ENCODE assay signal across 9 mouse cellular contexts in the genomic region with DNA sequence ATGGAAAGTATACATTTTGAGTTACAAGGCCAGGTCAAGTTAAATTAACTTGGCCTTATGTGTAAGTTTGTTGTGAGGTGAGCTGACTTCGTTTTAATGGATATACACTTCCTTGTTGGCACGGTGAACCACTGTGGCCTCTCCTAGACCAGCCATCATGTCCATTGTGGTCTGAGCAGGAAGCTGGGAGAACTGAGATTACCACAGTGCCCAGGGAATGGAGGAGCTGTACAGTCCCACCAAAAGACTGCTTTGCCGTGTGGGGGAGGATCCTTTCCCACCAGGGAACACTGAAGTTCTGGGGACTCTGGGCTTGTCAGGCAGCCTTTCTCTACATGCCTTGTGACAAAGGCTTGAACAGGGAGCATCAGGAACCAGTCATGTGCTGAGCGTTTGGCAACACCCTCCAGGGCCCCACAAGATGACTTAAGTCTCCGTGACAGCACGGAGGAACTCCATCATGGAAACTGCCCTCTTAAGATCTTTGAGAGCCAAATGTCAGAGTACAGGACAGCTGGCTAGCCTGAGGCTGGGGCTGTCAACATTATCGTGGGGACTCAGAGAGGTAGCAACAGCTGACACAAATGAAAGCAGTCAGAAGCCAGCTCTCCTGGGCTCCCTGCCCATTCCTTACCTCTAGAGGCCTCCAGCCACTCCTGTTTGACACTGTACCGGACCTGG. TPM values are rescaled to one million over a fixed set of nuclear protein-coding genes. Genes with fewer than 3 reads are reported as not detected.
DNase-seq lines count a peak whose midpoint lies in the region; TF ChIP-seq lines count a peak whose summit lies in the region.
"Had no signal": no experiment of that assay in that cellular context is flagged by ENCODE, and none has a peak within 500 bp of the region (broad histone marks: within the 10 kb centered on the region; RNA-seq: fewer than 3 reads in every experiment).

No protein-coding gene starts in this region.

- no peak overlapping the region for H3K4me2 ChIP-seq in myocyte (ENCODE audit: low read depth)

- intact Hi-C loops in left cerebral cortex, postnatal 4 days (cut with DNase I) = no loop called here
- intact Hi-C loops in left cerebral cortex, postnatal 14 days (cut with DNase I) = no loop called here

- peaks cover 100% of the 10 kb centered on the region for H3K36me3 ChIP-seq in hindbrain, embryonic 10.5 days
- H3K36me3 ChIP-seq in myocyte (ENCODE audit: control insufficient read depth, insufficient read depth) = peaks cover 8% of the 10 kb centered on the region

- H3K79me2 ChIP-seq in myocyte (ENCODE audit: control insufficient read depth, insufficient read depth) = no peaks in the 10 kb centered on the region

- 0 out of 2 replicates have a peak overlapping the region, but pooled peaks have one; percentile 29 for H3K27ac ChIP-seq in hindbrain, embryonic 10.5 days

- no peak for TF ChIP-seq POLR2A in myocyte (IDR thresholded peaks at IDR 0.05; ENCODE audit: insufficient read length, low read depth)

- H3K4me3 ChIP-seq in hindbrain, embryonic 10.5 days = no peak overlapping the region
- no peak overlapping the region for H3K4me3 ChIP-seq in myocyte

- peaks cover 18% of the 10 kb centered on the region for H3K4me1 ChIP-seq in hindbrain, embryonic 10.5 days (replicated peaks)

- 80% methylated on average over 8 of the region's 8 CpGs for WGBS in hindbrain, embryonic 10.5 days

- no peaks in the 10 kb centered on the region for H3K27me3 ChIP-seq in hindbrain, embryonic 10.5 days (ENCODE audit: insufficient read depth, poor library complexity, severe bottlenecking)
- no peaks in the 10 kb centered on the region for H3K27me3 ChIP-seq in myocyte (ENCODE audit: control insufficient read depth, insufficient read depth, insufficient read length)

- H3ac ChIP-seq in myocyte (ENCODE audit: control insufficient read depth, insufficient read length) = no peak overlapping the region

- H3K9me3 ChIP-seq in hindbrain, embryonic 10.5 days = peaks cover 13% of the 10 kb centered on the region; the same call in 1 of the 2 replicates

- peak; percentile 92 for DNase-seq in left cerebral cortex, postnatal 4 days
- DNase-seq in left cerebral cortex, postnatal 14 days (ENCODE audit: low spot score in 2 of 2) = no peak
- DNase-seq in cerebellum, adult 9-10 months = peak; percentile 78
- DNase-seq in hindbrain, embryonic 10.5 days (ENCODE audit: low spot score) = no peak
- DNase-seq in adrenal gland, postnatal 25 days = no peak
- no peak for DNase-seq in urinary bladder, postnatal 25 days (ENCODE audit: low spot score)
- DNase-seq in frontal cortex, postnatal 25 days (ENCODE audit: low spot score in 2 of 2) = no peak

TF ChIP-seq in myocyte, 11 proteins besides CTCF, POLR2A, EP300 and RAD21:
- no peak for TF ChIP-seq SRF (IDR thresholded peaks at IDR 0.05; ENCODE audit: control insufficient read depth, insufficient read length, low read depth)
- TF ChIP-seq TCF3 (IDR thresholded peaks at IDR 0.05; ENCODE audit: insufficient read length, low read depth) = peak; percentile 2
- no peak for TF ChIP-seq POLR2AphosphoS2 (IDR thresholded peaks at IDR 0.05; ENCODE audit: insufficient read length, low read depth)
- TF ChIP-seq MYOG (IDR thresholded peaks at IDR 0.05; ENCODE audit: control insufficient read depth in 1 of 3, insufficient read depth in 1 of 3, insufficient read length in 2 of 3, low read depth in 2 of 3) = peak in 2 of 3 experiments; percentile 17 to 76
- TF ChIP-seq MYOD1 (IDR thresholded peaks at IDR 0.05; ENCODE audit: control insufficient read depth in 1 of 3, insufficient read length in 2 of 3, low read depth in 2 of 3) = peak; percentile 76 to 92 (median 87)

RNA-seq across cellular contexts. Expression of a gene that starts 55.7 kb away (rescaled TPM):
- 10 to 100 TPM; 20.0 to 22.4 TPM for total RNA-seq in left cerebral cortex, postnatal 4 days (2021)
- 10 to 100 TPM; 19.5 to 23.9 TPM for total RNA-seq in left cerebral cortex, postnatal 14 days (2021)
- polyA plus RNA-seq in hindbrain, embryonic 10.5 days (2016; fragmentation: Nextera tagmentation; extraction: Ambion mirVana) = 36.0 and 43.9 TPM in 2 replicates
- polyA plus RNA-seq in myocyte (2012; fragmentation: generic; extraction: Trizol) = 7.5 TPM
- total RNA-seq in adrenal gland, postnatal 25 days (2021) = 55.9 and 68.4 TPM in 2 replicates
- total RNA-seq: MEL had no signal

Comparison
In these comparisons a context has a peak if more than half of its experiments do, and no peak if none do; other contexts are left out.
1. DNase-seq: peak in left cerebral cortex, postnatal 4 days (single experiment) and cerebellum, adult 9-10 months (single experiment); none in left cerebral cortex, postnatal 14 days (0 of 2), hindbrain, embryonic 10.5 days (single experiment), adrenal gland, postnatal 25 days (single experiment), urinary bladder, postnatal 25 days (single experiment) and frontal cortex, postnatal 25 days (0 of 2).